Mouse (Mus musculus) neural tube, embryonic 14.5 days (tissue): ENCODE measurements around the gene Lat. TPM values are rescaled to one million over a fixed set of nuclear protein-coding genes. Genes with fewer than 3 reads are reported as not detected.
"Not testable (repeated sequence)": the region's sequence is repeated elsewhere in the genome, so short reads cannot be mapped to it uniquely, and the experiment has no call there.

ENCODE experiments used
- ATAC-seq: fragments of 200-750 bp; cut with Nextera tagmentation; 2 replicates; pipeline ENCODE4 v1.8.0; 2017; ENCODE audit warnings: low read depth, mild to moderate bottlenecking, moderate TSS enrichment, moderate library complexity
- H3K27ac ChIP-seq: fragments of 300-500 bp; sonication (generic); 2 replicates; pipeline ENCODE4 v1.5.1; 2014; ENCODE audit warnings: low read depth, mild to moderate bottlenecking, control low read depth, low read length, moderate library complexity, mixed read lengths
- H3K27me3 ChIP-seq: fragments of 300-500 bp; sonication (generic); 2 replicates; pipeline ENCODE4 v1.6.1; 2014; ENCODE audit warnings: low read length; ENCODE audit not compliant: control insufficient read depth, insufficient read depth
- H3K36me3 ChIP-seq: fragments of 300-500 bp; sonication (generic); 2 replicates; pipeline ENCODE4 v1.6.1; 2014; ENCODE audit warnings: low read length, mixed read lengths; ENCODE audit not compliant: control insufficient read depth, insufficient read depth
- H3K4me1 ChIP-seq: fragments of 300-500 bp; sonication (generic); 2 replicates; pipeline ENCODE4 v1.6.1; 2014; ENCODE audit warnings: low read length; ENCODE audit not compliant: control insufficient read depth, insufficient read depth
- H3K4me2 ChIP-seq: fragments of 300-500 bp; sonication (generic); 2 replicates; pipeline ENCODE4 v1.6.1; 2014; ENCODE audit warnings: mild to moderate bottlenecking, low read depth, low read length, control low read depth
- H3K4me3 ChIP-seq: fragments of 300-500 bp; sonication (generic); 2 replicates; pipeline ENCODE4 v1.5.1; 2014; ENCODE audit warnings: low read depth, low read length, control low read depth, mixed read lengths
- H3K9ac ChIP-seq: fragments of 300-500 bp; sonication (generic); replicated peaks from 2 replicates; pipeline ENCODE4 v1.6.1; 2014; ENCODE audit warnings: low read depth, mild to moderate bottlenecking, control low read depth, low read length, mixed read lengths
- H3K9me3 ChIP-seq: fragments of 300-500 bp; sonication (generic); 2 replicates; pipeline ENCODE4 v1.6.1; 2016; ENCODE audit warnings: low read length; ENCODE audit not compliant: control insufficient read depth
- WGBS: fragments of 180-500 bp; shearing (Covaris S2); extraction: QIAGEN DNeasy Blood & Tissue Kit; methylation state at CpG from one replicate; pipeline ENCODE4 v1.1.7; 2014; 5-methylcytosine and 5-hydroxymethylcytosine counted together
- polyA plus RNA-seq: library from polyadenylated mRNA; unstranded; fragments of >200 nt; fragmentation: Nextera tagmentation; extraction: Ambion mirVana; gene quantifications from 2 replicates; pipeline ENCODE4 v1.2.1, GENCODE M21; 2014

Gene Lat
- polyA plus RNA-seq, 1 experiment from 2014 or later: 1.3 TPM

DNA sequence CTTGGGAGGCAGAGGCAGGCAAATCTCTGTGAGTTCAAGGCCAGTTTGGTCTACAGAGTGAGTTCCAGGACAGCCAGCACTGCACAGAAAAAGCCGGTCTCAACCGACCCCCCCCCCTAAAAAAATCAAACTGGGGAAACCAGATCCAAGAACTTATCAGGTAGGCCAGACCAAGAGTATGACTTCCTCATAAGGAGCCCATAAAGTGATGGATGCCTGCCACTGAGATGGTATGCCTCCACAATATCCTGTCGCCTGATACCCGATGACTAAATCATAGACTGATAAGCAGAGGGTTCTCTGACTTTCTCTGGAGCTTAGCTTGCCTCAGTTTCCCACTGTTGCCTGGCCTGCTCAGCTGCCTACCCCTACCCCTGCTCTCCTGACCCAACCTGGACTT lies 28.5 kb upstream of the Lat start:
- WGBS: 95% methylated on average over 4 of the region's 4 CpGs
- Histone ChIP-seq H3K4me2 (no peak overlapping the region), H3K27me3 (no peaks in the 10 kb centered on the region), H3K4me1 (no peaks in the 10 kb centered on the region), H3K36me3 (no peaks in the 10 kb centered on the region), H3K9ac (no peak overlapping the region), H3K9me3 (no peaks in the 10 kb centered on the region), H3K27ac (no peak overlapping the region), H3K4me3 (no peak overlapping the region)
- no peak for ATAC-seq

DNA sequence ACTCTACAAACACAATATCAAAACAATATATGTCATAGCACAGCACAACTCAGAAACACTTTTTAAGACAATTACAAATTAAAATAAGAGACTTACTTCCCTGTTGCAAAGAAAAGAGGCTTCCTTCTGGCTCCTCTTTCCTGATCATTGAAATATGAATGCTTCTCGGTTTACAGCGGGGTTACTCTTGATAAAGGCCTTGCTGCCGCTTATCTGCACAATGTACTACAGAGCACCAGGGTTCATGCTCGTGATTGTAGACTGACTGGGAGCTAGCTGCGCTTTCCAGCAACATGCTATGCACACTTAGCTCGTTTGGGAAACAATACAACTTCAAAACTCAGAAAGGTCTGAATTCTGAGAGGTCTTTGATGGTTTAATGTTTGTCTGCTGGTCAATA lies 27.9 kb upstream of the Lat start:
- Histone ChIP-seq H3K4me2 (no peak overlapping the region), H3K4me3 (no peak overlapping the region), H3K27ac (no peak overlapping the region), H3K4me1 (no peaks in the 10 kb centered on the region), H3K9ac (no peak overlapping the region), H3K27me3 (no peaks in the 10 kb centered on the region), H3K36me3 (no peaks in the 10 kb centered on the region), H3K9me3 (no peaks in the 10 kb centered on the region)
- ATAC-seq: no peak
- WGBS: 61% methylated on average over 6 of the region's 6 CpGs

GRCm38 (mm10) chr7:126396298-126397119 lies 27.1 kb upstream of the Lat start, which contains the start of gene Nfatc2ip:
TSS of gene Nfatc2ip (minus strand) at chr7:126396737.
- Histone ChIP-seq H3K9me3 (no peaks in the 10 kb centered on the region), H3K4me1 (no peaks in the 10 kb centered on the region), H3K4me2 (peak within 1 kb of the TSS; percentile 80), H3K9ac (peak within 1 kb of the TSS; percentile 82), H3K36me3 (no peaks in the 10 kb centered on the region), H3K27me3 (no peaks in the 10 kb centered on the region), H3K27ac (peak within 1 kb of the TSS; percentile 73; the same call in 1 of the 2 replicates), H3K4me3 (peak within 1 kb of the TSS; percentile 86)
- ATAC-seq: peak; percentile 100
- WGBS: under 1% methylated on average over 58 of the region's 59 CpGs

DNA sequence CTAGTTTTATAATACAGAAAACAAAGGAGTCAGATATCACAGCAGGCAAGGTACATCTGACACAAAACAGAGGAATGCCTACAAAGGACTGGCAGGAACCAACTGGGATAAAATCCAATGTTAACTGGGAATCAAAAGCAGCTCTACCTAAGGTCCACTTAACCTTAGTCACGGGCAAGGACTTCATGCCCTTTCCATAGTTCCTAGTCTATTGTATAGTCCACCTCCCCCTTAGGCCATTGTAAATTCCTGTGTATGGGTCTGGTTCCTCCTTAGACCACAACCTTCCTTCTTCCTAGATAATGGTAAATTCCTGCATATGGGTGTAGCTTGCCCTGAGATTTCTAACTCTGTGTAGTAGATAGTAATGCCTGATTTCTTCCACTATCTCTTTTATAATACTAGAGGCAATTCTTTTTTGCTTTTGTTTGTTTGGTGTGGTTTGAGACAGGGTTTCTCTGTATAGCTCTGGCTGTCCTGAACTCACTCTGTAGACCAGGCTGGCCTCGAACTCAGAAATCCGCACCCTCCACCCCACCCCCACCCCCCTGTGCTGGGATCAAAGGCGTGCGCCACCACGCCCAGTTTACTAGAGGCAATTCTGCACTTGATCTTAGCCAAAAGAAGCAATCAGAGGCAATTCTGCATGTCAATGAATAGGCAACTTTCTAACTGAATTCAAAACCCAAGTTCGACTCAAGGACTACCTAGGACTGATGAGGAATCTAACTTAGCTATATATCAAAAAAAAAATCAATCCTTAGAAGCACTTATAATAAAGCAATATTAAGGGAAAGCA lies 22.9 kb upstream of the Lat start:
- 95% methylated on average over 7 of the region's 7 CpGs for WGBS
- not testable (repeated sequence) for ATAC-seq, H3K4me1 ChIP-seq, H3K27me3 ChIP-seq, H3K4me2 ChIP-seq, H3K9ac ChIP-seq, H3K36me3 ChIP-seq, H3K27ac ChIP-seq, H3K4me3 ChIP-seq, H3K9me3 ChIP-seq

GRCm38 (mm10) chr7:126388185-126388584 lies 18.8 kb upstream of the Lat start:
- Histone ChIP-seq H3K4me1 (no peaks in the 10 kb centered on the region), H3K36me3 (peaks cover 14% of the 10 kb centered on the region), H3K4me2 (no peak overlapping the region), H3K4me3 (no peak overlapping the region), H3K9ac (no peak overlapping the region), H3K9me3 (no peaks in the 10 kb centered on the region), H3K27ac (no peak overlapping the region), H3K27me3 (no peaks in the 10 kb centered on the region)
- no peak for ATAC-seq
- WGBS: 100% methylated on average over 1 of the region's 1 CpGs

- no peak for ATAC-seq
- WGBS: 91% methylated on average over 5 of the region's 5 CpGs
- H3K4me3 ChIP-seq: no peak overlapping the region
These were observed 14.2 kb upstream of the Lat start for GRCm38 (mm10) chr7:126383565-126383964.

GRCm38 (mm10) chr7:126377278-126378158 lies 8.1 kb upstream of the Lat start, which contains the start of gene Spns1:
TSS of gene Spns1 (minus strand) at chr7:126377450.
- Histone ChIP-seq H3K27me3 (no peaks in the 10 kb centered on the region), H3K27ac (peak within 1 kb of the TSS; percentile 70), H3K4me3 (peak within 1 kb of the TSS; percentile 76), H3K9ac (peak within 1 kb of the TSS; percentile 77), H3K36me3 (peaks cover 10% of the 10 kb centered on the region), H3K4me1 (peaks cover 6% of the 10 kb centered on the region), H3K9me3 (no peaks in the 10 kb centered on the region), H3K4me2 (peak within 1 kb of the TSS; percentile 98)
- peak; percentile 98 for ATAC-seq
- WGBS: 1% methylated on average over 33 of the region's 33 CpGs

More at GRCm38 (mm10) chr7:126383565-126383964, 14.2 kb upstream of the Lat start:
- Histone ChIP-seq H3K27ac (no peak overlapping the region), H3K4me1 (no peaks in the 10 kb centered on the region), H3K9me3 (no peaks in the 10 kb centered on the region), H3K4me2 (no peak overlapping the region), H3K9ac (no peak overlapping the region), H3K27me3 (no peaks in the 10 kb centered on the region), H3K36me3 (peaks cover 14% of the 10 kb centered on the region)

GRCm38 (mm10) chr7:126376903-126377277 lies 7.5 kb upstream of the Lat start:
- peak; percentile 68 for ATAC-seq
- peaks cover 6% of the 10 kb centered on the region for H3K4me1 ChIP-seq
- 1% methylated on average over 27 of the region's 27 CpGs for WGBS
- H3K27me3 ChIP-seq: no peaks in the 10 kb centered on the region
- H3K36me3 ChIP-seq: peaks cover 15% of the 10 kb centered on the region
- peak overlapping the region; percentile 98 for H3K4me2 ChIP-seq
- no peaks in the 10 kb centered on the region for H3K9me3 ChIP-seq
- H3K27ac ChIP-seq: no peak overlapping the region
- peak overlapping the region; percentile 76 for H3K4me3 ChIP-seq
- H3K9ac ChIP-seq: peak overlapping the region; percentile 77
